Mouse (Mus musculus): ENCODE measurements around the gene Slamf9.

DNA sequence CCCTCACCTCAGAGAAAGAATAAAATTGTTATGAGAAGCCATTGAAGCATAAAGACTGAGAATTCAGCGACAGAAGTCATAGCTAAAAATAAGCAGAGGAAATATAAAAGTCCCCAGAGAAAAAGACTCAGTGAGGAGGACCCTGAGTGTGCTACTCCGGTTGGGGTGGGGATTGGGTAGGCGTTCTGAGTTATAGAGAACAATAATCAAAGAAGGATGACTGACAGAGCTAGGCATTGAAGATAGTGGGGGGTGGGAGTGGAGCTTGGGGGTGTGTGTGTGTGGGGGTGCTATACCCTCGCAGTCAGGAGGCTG is 41.4 kb upstream of the Slamf9 start:
- TF ChIP-seq CTCF (IDR thresholded peaks at IDR 0.05; ENCODE audit: extremely low read depth, insufficient read depth, insufficient read length, insufficient replicate concordance): no peak
- TF ChIP-seq POLR2A (IDR thresholded peaks at IDR 0.05; ENCODE audit: low read depth, low read length): no peak

All from spleen, adult 2 months (tissue).